Mouse (Mus musculus) neural tube, embryonic 12.5 days (tissue): ENCODE data around the gene Arl6ip5. TPM values are rescaled to one million over a fixed set of nuclear protein-coding genes. Genes with fewer than 3 reads are reported as not detected.
"Not testable (repeated sequence)": the region's sequence is repeated elsewhere in the genome, so short reads cannot be mapped to it uniquely, and the experiment has no call there.

Experiments used
- ATAC-seq: fragments of 200-750 bp; cut with Nextera tagmentation; 2 replicates; pipeline ENCODE4 v1.8.0; 2017; ENCODE audit warnings: low read depth, mild to moderate bottlenecking, moderate TSS enrichment, moderate library complexity; ENCODE audit not compliant: low FRiP score
- H3K27ac ChIP-seq: fragments of 300-500 bp; sonication (generic); 2 replicates; pipeline ENCODE4 v1.5.1; 2016
- H3K27me3 ChIP-seq: fragments of 300-500 bp; sonication (generic); replicated peaks from 2 replicates; pipeline ENCODE4 v1.6.1; 2016; ENCODE audit warnings: mild to moderate bottlenecking
- H3K36me3 ChIP-seq: fragments of 300-500 bp; sonication (generic); 2 replicates; pipeline ENCODE4 v1.6.1; 2016; ENCODE audit warnings: mild to moderate bottlenecking
- H3K4me1 ChIP-seq: fragments of 300-500 bp; sonication (generic); 2 replicates; pipeline ENCODE4 v1.6.1; 2016
- H3K4me2 ChIP-seq: fragments of 300-500 bp; sonication (generic); replicated peaks from 2 replicates; pipeline ENCODE4 v1.6.1; 2016; ENCODE audit warnings: mild to moderate bottlenecking
- H3K4me3 ChIP-seq: fragments of 300-500 bp; sonication (generic); 2 replicates; pipeline ENCODE4 v1.5.1; 2016
- H3K9ac ChIP-seq: fragments of 300-500 bp; sonication (generic); 2 replicates; pipeline ENCODE4 v1.6.1; 2016; ENCODE audit warnings: mild to moderate bottlenecking
- H3K9me3 ChIP-seq: fragments of 300-500 bp; sonication (generic); 2 replicates; pipeline ENCODE4 v1.6.1; 2016; ENCODE audit warnings: mild to moderate bottlenecking
- WGBS: fragments of 180-500 bp; shearing (Covaris S2); methylation state at CpG from one replicate; pipeline ENCODE4 v1.1.7; 2016; 5-methylcytosine and 5-hydroxymethylcytosine counted together
- polyA plus RNA-seq: library from polyadenylated mRNA; unstranded; fragments of >200 nt; fragmentation: Nextera tagmentation; extraction: Ambion mirVana; gene quantifications from 2 replicates; pipeline ENCODE4 v1.2.1, GENCODE M21; 2016

The Arl6ip5 gene
- polyA plus RNA-seq, 1 experiment from 2014 or later = 81.3 TPM

GRCm38 (mm10) chr6:97227067-97227847 lies 16.8 kb downstream of the Arl6ip5 start:
- Histone ChIP-seq H3K4me2 (no peak overlapping the region), H3K27me3 (no peaks in the 10 kb centered on the region), H3K36me3 (peaks cover 18% of the 10 kb centered on the region), H3K9me3 (no peaks in the 10 kb centered on the region), H3K9ac (no peak overlapping the region), H3K27ac (no peak overlapping the region), H3K4me3 (no peak overlapping the region), H3K4me1 (peaks cover 8% of the 10 kb centered on the region)
- WGBS = 95% methylated on average over 9 of the region's 9 CpGs
- no peak for ATAC-seq

DNA sequence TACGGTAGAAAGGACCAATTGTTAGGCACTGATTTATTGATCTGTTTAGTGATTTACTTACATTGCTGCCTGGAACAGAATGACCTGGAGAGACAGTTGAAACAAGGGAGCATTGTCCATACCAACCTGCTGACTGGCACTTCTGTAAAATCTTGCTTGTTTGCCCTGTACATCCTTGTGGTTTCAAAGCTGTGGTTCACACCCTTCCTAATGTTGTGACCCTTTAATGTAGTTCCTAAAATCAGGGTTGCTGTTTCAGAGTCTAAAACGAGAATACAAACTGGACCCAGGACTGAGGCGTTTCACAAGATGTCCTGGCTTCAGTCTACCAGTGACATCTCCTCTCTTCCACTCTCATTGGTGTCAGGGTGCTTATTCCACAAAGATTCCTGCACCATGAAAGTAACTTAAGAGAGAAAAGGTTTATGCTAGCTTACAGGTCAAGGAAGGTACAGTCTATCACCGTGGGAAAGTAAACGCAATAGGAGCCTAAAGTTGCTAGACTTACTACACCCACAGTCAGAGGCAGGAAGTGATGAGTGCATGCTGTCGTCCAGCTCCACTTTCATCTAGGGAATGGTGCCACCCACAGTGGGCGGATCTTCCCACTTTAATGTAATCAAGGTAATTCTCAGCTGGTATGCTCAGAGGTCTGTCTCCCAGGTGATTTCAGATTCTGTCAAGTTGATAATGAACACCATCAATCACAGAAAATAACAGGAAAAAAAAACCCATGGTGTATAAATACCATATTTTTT lies 24.6 kb downstream of the Arl6ip5 start:
- no peak overlapping the region for H3K27ac ChIP-seq
- no peak overlapping the region for H3K4me2 ChIP-seq
- 68% methylated on average over 7 of the region's 7 CpGs for WGBS
- H3K9me3 ChIP-seq = peaks cover 5% of the 10 kb centered on the region; the same call in 1 of the 2 replicates
- H3K4me1 ChIP-seq = peaks cover 7% of the 10 kb centered on the region; the same call in 1 of the 2 replicates
- no peak overlapping the region for H3K4me3 ChIP-seq
- H3K27me3 ChIP-seq = no peaks in the 10 kb centered on the region
- peaks cover 18% of the 10 kb centered on the region for H3K36me3 ChIP-seq
- no peak for ATAC-seq
- no peak overlapping the region for H3K9ac ChIP-seq

GRCm38 (mm10) chr6:97236088-97236487 lies 25.6 kb downstream of the Arl6ip5 start:
- Histone ChIP-seq H3K4me2 (no peak overlapping the region), H3K4me3 (no peak overlapping the region), H3K4me1 (peaks cover 7% of the 10 kb centered on the region; the same call in 1 of the 2 replicates), H3K27ac (no peak overlapping the region), H3K36me3 (peaks cover 10% of the 10 kb centered on the region), H3K9ac (no peak overlapping the region), H3K27me3 (no peaks in the 10 kb centered on the region), H3K9me3 (peaks cover 5% of the 10 kb centered on the region; the same call in 1 of the 2 replicates)
- 94% methylated on average over 5 of the region's 5 CpGs for WGBS
- no peak for ATAC-seq

DNA sequence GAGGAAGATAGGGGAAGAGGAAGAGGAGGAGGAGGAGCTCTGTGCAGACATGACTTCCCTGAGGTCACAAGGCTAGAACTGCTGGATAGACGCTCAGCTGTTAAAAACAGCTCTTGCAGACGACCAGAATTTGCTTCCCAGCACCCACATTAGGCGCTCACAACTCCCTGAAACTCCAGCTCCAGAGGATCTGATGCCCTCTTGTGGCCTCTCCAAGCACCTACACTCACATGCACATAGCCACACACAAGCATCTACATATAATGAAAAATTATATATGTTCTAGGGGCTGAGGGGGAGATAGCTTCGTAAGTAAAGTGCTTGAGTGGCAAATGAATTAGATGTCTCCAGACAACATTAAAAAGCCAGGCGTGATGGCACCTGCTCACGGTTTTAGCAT lies 28.9 kb downstream of the Arl6ip5 start:
- H3K27me3 ChIP-seq = no peaks in the 10 kb centered on the region

GRCm38 (mm10) chr6:97240092-97240491 lies 29.6 kb downstream of the Arl6ip5 start:
- Histone ChIP-seq H3K4me1 (no peaks in the 10 kb centered on the region), H3K4me3 (no peak overlapping the region), H3K9ac (no peak overlapping the region), H3K27me3 (no peaks in the 10 kb centered on the region), H3K4me2 (no peak overlapping the region), H3K9me3 (peaks cover 5% of the 10 kb centered on the region; the same call in 1 of the 2 replicates), H3K27ac (no peak overlapping the region), H3K36me3 (no peaks in the 10 kb centered on the region)
- no peak for ATAC-seq
- 92% methylated on average over 5 of the region's 5 CpGs for WGBS

More for the DNA sequence above, 28.9 kb downstream of the Arl6ip5 start:
- 92% methylated on average over 6 of the region's 6 CpGs for WGBS
- Histone ChIP-seq H3K27ac (no peak overlapping the region), H3K36me3 (no peaks in the 10 kb centered on the region), H3K9me3 (peaks cover 5% of the 10 kb centered on the region; the same call in 1 of the 2 replicates), H3K4me1 (peaks cover 5% of the 10 kb centered on the region; the same call in 1 of the 2 replicates), H3K4me2 (no peak overlapping the region), H3K9ac (no peak overlapping the region), H3K4me3 (no peak overlapping the region)
- ATAC-seq = no peak

- H3K4me3 ChIP-seq = no peak overlapping the region
- peaks cover 5% of the 10 kb centered on the region; the same call in 1 of the 2 replicates for H3K9me3 ChIP-seq
- no peak overlapping the region for H3K27ac ChIP-seq
- no peak for ATAC-seq
- WGBS = 90% methylated on average over 4 of the region's 4 CpGs
- H3K36me3 ChIP-seq = no peaks in the 10 kb centered on the region
- H3K4me2 ChIP-seq = no peak overlapping the region
- H3K27me3 ChIP-seq = no peaks in the 10 kb centered on the region
- H3K9ac ChIP-seq = no peak overlapping the region
- H3K4me1 ChIP-seq = no peaks in the 10 kb centered on the region
These were observed 32.0 kb downstream of the Arl6ip5 start for GRCm38 (mm10) chr6:97242522-97242921.

GRCm38 (mm10) chr6:97245200-97245599 lies 34.7 kb downstream of the Arl6ip5 start:
- no peaks in the 10 kb centered on the region for H3K36me3 ChIP-seq
- H3K9ac ChIP-seq = no peak overlapping the region
- no peak overlapping the region for H3K27ac ChIP-seq
- H3K4me2 ChIP-seq = no peak overlapping the region
- H3K9me3 ChIP-seq = no peaks in the 10 kb centered on the region
- no peak for ATAC-seq
- no peak overlapping the region for H3K4me3 ChIP-seq
- no peaks in the 10 kb centered on the region for H3K4me1 ChIP-seq
- no peaks in the 10 kb centered on the region for H3K27me3 ChIP-seq

- 46% methylated on average over 6 of the region's 6 CpGs for WGBS
- no peak for ATAC-seq
These were observed 40.5 kb downstream of the Arl6ip5 start for GRCm38 (mm10) chr6:97250966-97251365.

DNA sequence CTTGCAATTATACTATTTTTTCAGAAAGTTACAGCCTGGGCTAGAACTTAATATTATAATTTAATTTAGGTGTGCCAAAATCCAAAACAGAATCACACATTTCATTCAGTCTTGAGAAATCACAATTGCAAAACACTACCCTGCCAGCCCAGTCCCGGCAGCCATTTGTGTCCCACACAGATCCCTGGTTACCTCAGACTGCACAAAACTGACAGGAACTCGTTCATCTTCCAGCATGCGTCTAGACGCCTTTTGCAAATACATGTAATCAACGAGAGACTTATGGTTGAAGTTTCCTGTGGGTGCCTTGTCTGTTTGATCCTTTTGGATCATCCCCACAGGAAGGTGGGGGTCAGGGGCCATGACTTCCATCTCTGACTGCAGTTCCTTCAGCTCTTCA lies 41.6 kb downstream of the Arl6ip5 start:
- H3K9ac ChIP-seq = no peak overlapping the region
- H3K4me1 ChIP-seq = no peaks in the 10 kb centered on the region
- H3K27ac ChIP-seq = no peak overlapping the region
- no peaks in the 10 kb centered on the region for H3K27me3 ChIP-seq
- H3K9me3 ChIP-seq = no peaks in the 10 kb centered on the region
- WGBS = 72% methylated on average over 5 of the region's 5 CpGs
- H3K36me3 ChIP-seq = no peaks in the 10 kb centered on the region
- ATAC-seq = no peak
- H3K4me2 ChIP-seq = no peak overlapping the region
- no peak overlapping the region for H3K4me3 ChIP-seq

More at GRCm38 (mm10) chr6:97250966-97251365, 40.5 kb downstream of the Arl6ip5 start:
- no peak overlapping the region for H3K27ac ChIP-seq
- no peaks in the 10 kb centered on the region for H3K4me1 ChIP-seq
- H3K4me3 ChIP-seq = no peak overlapping the region
- H3K9me3 ChIP-seq = no peaks in the 10 kb centered on the region
- no peak overlapping the region for H3K9ac ChIP-seq
- H3K4me2 ChIP-seq = no peak overlapping the region
- H3K27me3 ChIP-seq = no peaks in the 10 kb centered on the region
- H3K36me3 ChIP-seq = no peaks in the 10 kb centered on the region

GRCm38 (mm10) chr6:97252711-97253221 lies 42.3 kb downstream of the Arl6ip5 start, which contains the start of gene Lmod3:
Lmod3 (minus strand) TSS chr6:97252759.
- no peaks in the 10 kb centered on the region for H3K27me3 ChIP-seq
- no peak for ATAC-seq
- no peak within 1 kb of the TSS for H3K4me3 ChIP-seq
- H3K9ac ChIP-seq = no peak within 1 kb of the TSS
- no peak within 1 kb of the TSS for H3K27ac ChIP-seq
- no peaks in the 10 kb centered on the region for H3K9me3 ChIP-seq
- H3K36me3 ChIP-seq = no peaks in the 10 kb centered on the region
- H3K4me1 ChIP-seq = no peaks in the 10 kb centered on the region
- no peak within 1 kb of the TSS for H3K4me2 ChIP-seq
- WGBS = 47% methylated on average over 9 of the region's 9 CpGs

GRCm38 (mm10) chr6:97258489-97258888 lies 48.0 kb downstream of the Arl6ip5 start:
- 89% methylated on average over 1 of the region's 1 CpGs for WGBS
- H3K4me1 ChIP-seq = no peaks in the 10 kb centered on the region
- H3K27me3 ChIP-seq = no peaks in the 10 kb centered on the region
- H3K4me3 ChIP-seq = no peak overlapping the region
- ATAC-seq = no peak
- H3K36me3 ChIP-seq = no peaks in the 10 kb centered on the region
- H3K9ac ChIP-seq = no peak overlapping the region
- H3K27ac ChIP-seq = no peak overlapping the region
- no peaks in the 10 kb centered on the region for H3K9me3 ChIP-seq
- H3K4me2 ChIP-seq = no peak overlapping the region

GRCm38 (mm10) chr6:97259926-97260325 lies 49.4 kb downstream of the Arl6ip5 start:
- H3K9ac ChIP-seq, H3K27me3 ChIP-seq, H3K36me3 ChIP-seq, H3K9me3 ChIP-seq, H3K4me1 ChIP-seq, ATAC-seq, H3K4me2 ChIP-seq, H3K27ac ChIP-seq, H3K4me3 ChIP-seq: not testable (repeated sequence)
- WGBS = 96% methylated on average over 2 of the region's 2 CpGs
